Mouse (Mus musculus) embryonic facial prominence, embryonic 15.5 days (tissue): ENCODE results near the gene Gfi1. TPM values are rescaled to one million over a fixed set of nuclear protein-coding genes. Genes with fewer than 3 reads are reported as not detected.

Experiments used
- polyA plus RNA-seq: library from polyadenylated mRNA; unstranded; fragments of >200 nt; fragmentation: Nextera tagmentation; extraction: Ambion mirVana; gene quantifications from 2 replicates; pipeline ENCODE4 v1.2.1, GENCODE M21; 2015

Gfi1 gene
- polyA plus RNA-seq, 1 experiment from 2014 or later: 1.1 TPM

Other genes starting within 250 kb of the Gfi1 start
- gene Gm42669, start 218.4 kb downstream of the Gfi1 start, polyA plus RNA-seq: 0.49 and 0.50 TPM in 2 replicates
- 0.05 and 0.12 TPM in 2 replicates for gene 1700028K03Rik, start 191.3 kb downstream of the Gfi1 start, polyA plus RNA-seq
- 16.1 and 17.0 TPM in 2 replicates for gene Rpap2, start 128.7 kb downstream of the Gfi1 start, polyA plus RNA-seq
- 25.4 and 27.2 TPM in 2 replicates for gene Glmn, start 128.1 kb downstream of the Gfi1 start, polyA plus RNA-seq
- gene Ube2d2b, start 104.1 kb upstream of the Gfi1 start, polyA plus RNA-seq: 0.21 and 0.38 TPM in 2 replicates
- 64.0 and 65.1 TPM in 2 replicates for gene Evi5, start 149.1 kb upstream of the Gfi1 start, polyA plus RNA-seq
- 63.4 and 65.9 TPM in 2 replicates for gene Rpl5, start 174.5 kb upstream of the Gfi1 start, polyA plus RNA-seq